Mouse (Mus musculus): ENCODE results near the gene Gm10142.
"Not testable (repeated sequence)": the region's sequence is repeated elsewhere in the genome, so short reads cannot be mapped to it uniquely, and the experiment has no call there.

DNA sequence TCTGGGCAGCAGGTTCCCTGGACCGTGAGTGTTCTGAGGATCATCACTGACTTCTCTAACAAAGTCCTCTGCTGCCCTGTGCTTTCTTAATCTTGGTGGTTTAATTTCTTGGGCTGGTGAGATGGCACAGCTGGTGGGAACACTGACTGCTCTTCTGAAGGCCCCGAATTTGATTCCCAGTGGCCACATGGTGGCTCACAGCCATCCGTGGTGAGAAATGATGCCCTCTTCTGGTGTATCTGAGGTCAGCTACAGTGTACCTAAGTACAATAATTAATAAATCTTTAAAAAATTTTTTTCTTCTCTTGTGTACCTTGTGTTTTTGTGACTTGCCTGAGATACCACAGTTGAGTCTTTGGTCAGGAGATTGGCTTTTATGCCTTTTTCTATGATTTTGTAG lies 36.7 kb downstream of the Gm10142 start:
- not testable (repeated sequence) for TF ChIP-seq GATA1 (IDR thresholded peaks at IDR 0.05; ENCODE audit: borderline replicate concordance, low read length); FLI1 (IDR thresholded peaks at IDR 0.05; ENCODE audit: low read length)
